26 mouse cellular contexts compared by ENCODE assay signal in the genomic region with DNA sequence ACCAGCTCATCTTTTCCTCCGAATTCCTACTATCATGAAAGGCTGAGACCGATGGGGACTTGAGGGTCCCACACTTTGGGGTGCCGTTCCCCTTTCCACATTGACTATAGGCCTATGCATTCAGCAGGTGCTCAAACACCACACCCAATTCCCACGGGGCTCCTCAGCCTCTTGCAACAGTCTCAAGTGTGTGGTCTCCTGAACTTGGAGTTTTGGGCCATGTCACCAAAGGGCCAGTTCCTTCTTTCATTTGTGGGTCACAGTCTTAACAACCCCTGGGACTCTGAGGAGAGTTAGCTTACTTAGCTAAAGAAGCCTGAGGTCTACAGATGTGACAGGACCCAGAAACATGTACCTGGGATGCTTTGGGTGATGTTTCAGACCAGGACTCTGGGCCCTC.
"Had no signal": no experiment of that assay in that cellular context is flagged by ENCODE, and none has a peak within 500 bp of the region (broad histone marks: within the 10 kb centered on the region; RNA-seq: fewer than 3 reads in every experiment).

No protein-coding gene starts in this region.

- H3K4me1 ChIP-seq: heart, embryonic 15.5 days; hindbrain, embryonic 12.5 days; intestine, embryonic 15.5 days; limb, embryonic 13.5 days; limb, embryonic 15.5 days; liver, embryonic 12.5 days had no signal

- DNase-seq: gastrocnemius, adult 2 months; gastrocnemius, postnatal 10 days; gastrocnemius, postnatal 25 days; heart, adult 11 months; heart, adult 2 months; heart, postnatal 14 days; heart, postnatal 36 days; kidney, adult 18-20 months; kidney, adult 8-10 months; kidney, postnatal 10 days; kidney, postnatal 4 days; layer of hippocampus, adult 9-11 months had no signal

- H3K36me3 ChIP-seq: heart, embryonic 13.5 days; heart, embryonic 15.5 days; hindbrain, embryonic 10.5 days; hindbrain, embryonic 12.5 days; intestine, embryonic 15.5 days; limb, embryonic 13.5 days; limb, embryonic 15.5 days; liver, embryonic 12.5 days had no signal

- H3K9me3 ChIP-seq: heart, embryonic 13.5 days; heart, embryonic 15.5 days; hindbrain, embryonic 10.5 days; hindbrain, embryonic 12.5 days; intestine, embryonic 15.5 days; limb, embryonic 13.5 days; limb, embryonic 15.5 days; liver, embryonic 12.5 days had no signal

- H3K27ac ChIP-seq: gastrocnemius, adult 2 months; heart, adult 2 months; heart, embryonic 13.5 days; heart, embryonic 15.5 days; hindbrain, embryonic 10.5 days; hindbrain, embryonic 12.5 days; hindbrain, embryonic 14.5 days; intestine, embryonic 15.5 days; left cerebral cortex, adult 2 months; limb, embryonic 13.5 days; limb, embryonic 15.5 days; liver, embryonic 12.5 days had no signal

- ATAC-seq: hindbrain, embryonic 16.5 days; inflammation-experienced regulatory T-cells, adult 6 months; intestine, embryonic 15.5 days; intestine, postnatal 0 days; liver, embryonic 12.5 days had no signal

- H3K9ac ChIP-seq: heart, embryonic 13.5 days; heart, embryonic 15.5 days; hindbrain, embryonic 12.5 days; hindbrain, embryonic 14.5 days; intestine, embryonic 15.5 days; limb, embryonic 13.5 days; limb, embryonic 15.5 days; liver, embryonic 12.5 days had no signal

- H3K4me3 ChIP-seq: gastrocnemius, adult 2 months; heart, adult 2 months; heart, embryonic 13.5 days; heart, embryonic 15.5 days; hindbrain, embryonic 10.5 days; hindbrain, embryonic 12.5 days; intestine, embryonic 15.5 days; left cerebral cortex, adult 2 months; limb, embryonic 13.5 days; limb, embryonic 15.5 days; liver, embryonic 12.5 days had no signal

- H3K4me2 ChIP-seq: heart, embryonic 11.5 days; heart, embryonic 13.5 days; heart, embryonic 15.5 days; hindbrain, embryonic 12.5 days; hindbrain, embryonic 14.5 days; intestine, embryonic 15.5 days; limb, embryonic 13.5 days; limb, embryonic 15.5 days; liver, embryonic 12.5 days had no signal

- H3K27me3 ChIP-seq: heart, embryonic 13.5 days; heart, embryonic 15.5 days; hindbrain, embryonic 12.5 days; intestine, embryonic 15.5 days; limb, embryonic 13.5 days; limb, embryonic 15.5 days; liver, embryonic 12.5 days had no signal
